Mouse (Mus musculus) lung, embryonic 14.5 days (tissue): ENCODE data around the gene Rnasel. TPM values are rescaled to one million over a fixed set of nuclear protein-coding genes. Genes with fewer than 3 reads are reported as not detected.

Source experiments
- ATAC-seq: fragments of 200-750 bp; cut with Nextera tagmentation; 2 replicates; pipeline ENCODE4 v1.8.0; 2017; ENCODE audit warnings: mild to moderate bottlenecking, moderate TSS enrichment, moderate library complexity; ENCODE audit not compliant: insufficient read depth
- DNase-seq: peaks from one replicate; pipeline ENCODE4 v3.0.0-alpha.2; 2015
- H3K27ac ChIP-seq: fragments of 300-500 bp; sonication (generic); 2 replicates; pipeline ENCODE4 v1.5.1; 2014; ENCODE audit warnings: low read depth, mild to moderate bottlenecking, moderate library complexity
- H3K27me3 ChIP-seq: fragments of 300-500 bp; sonication (generic); 2 replicates; pipeline ENCODE4 v1.6.1; 2014; ENCODE audit warnings: low read length, control low read depth; ENCODE audit not compliant: insufficient read depth
- H3K36me3 ChIP-seq: fragments of 300-500 bp; sonication (generic); 2 replicates; pipeline ENCODE4 v1.6.1; 2014; ENCODE audit warnings: control low read depth; ENCODE audit not compliant: insufficient read depth
- H3K4me1 ChIP-seq: fragments of 300-500 bp; sonication (generic); 2 replicates; pipeline ENCODE4 v1.6.1; 2014; ENCODE audit warnings: antibody characterized with exemption, control low read depth; ENCODE audit not compliant: insufficient read depth
- H3K4me2 ChIP-seq: fragments of 300-500 bp; sonication (generic); 2 replicates; pipeline ENCODE4 v1.6.1; 2014; ENCODE audit warnings: mild to moderate bottlenecking
- H3K4me3 ChIP-seq: fragments of 300-500 bp; sonication (generic); 2 replicates; pipeline ENCODE4 v1.5.1; 2014; ENCODE audit warnings: low read depth, low read length
- H3K9ac ChIP-seq: fragments of 300-500 bp; sonication (generic); 2 replicates; pipeline ENCODE4 v1.6.1; 2014
- H3K9me3 ChIP-seq: fragments of 300-500 bp; sonication (generic); 2 replicates; pipeline ENCODE4 v1.6.1; 2016; ENCODE audit warnings: low read depth, low read length, control low read depth
- CTCF ChIP-seq: IDR thresholded peaks from 2 replicates; pipeline ENCODE4 v1.5.1; 2016; ENCODE audit warnings: antibody characterized with exemption, low read depth
- WGBS: fragments of 180-500 bp; shearing (Covaris S2); extraction: QIAGEN DNeasy Blood & Tissue Kit; methylation state at CpG from one replicate; pipeline ENCODE4 v1.1.7; 2014; 5-methylcytosine and 5-hydroxymethylcytosine counted together
- polyA plus RNA-seq: library from polyadenylated mRNA; unstranded; fragments of >200 nt; fragmentation: Nextera tagmentation; extraction: Ambion mirVana; gene quantifications from 2 replicates; pipeline ENCODE4 v1.2.1, GENCODE M21; 2014

Gene Rnasel
- polyA plus RNA-seq, 1 experiment from 2014 or later: 6.8 TPM

GRCm38 (mm10) chr1:153721565-153722310 lies 27.5 kb upstream of the Rnasel start:
- WGBS: 74% methylated on average over 9 of the region's 9 CpGs
- Histone ChIP-seq H3K9me3 (no peaks in the 10 kb centered on the region), H3K4me3 (no peak overlapping the region), H3K27ac (no peak overlapping the region), H3K9ac (no peak overlapping the region), H3K27me3 (no peaks in the 10 kb centered on the region), H3K4me2 (no peak overlapping the region), H3K36me3 (no peaks in the 10 kb centered on the region), H3K4me1 (no peaks in the 10 kb centered on the region)
- DNase-seq (no peak), ATAC-seq (no peak)
- no peak for TF ChIP-seq CTCF

- no peaks in the 10 kb centered on the region for H3K27me3 ChIP-seq
- no peak for TF ChIP-seq CTCF
- DNase-seq: no peak
- 64% methylated on average over 9 of the region's 9 CpGs for WGBS
- H3K4me1 ChIP-seq: no peaks in the 10 kb centered on the region
- no peak overlapping the region for H3K9ac ChIP-seq
- H3K9me3 ChIP-seq: no peaks in the 10 kb centered on the region
- H3K4me3 ChIP-seq: no peak overlapping the region
- H3K36me3 ChIP-seq: no peaks in the 10 kb centered on the region
- ATAC-seq: no peak
- no peak overlapping the region for H3K4me2 ChIP-seq
- H3K27ac ChIP-seq: no peak overlapping the region
These were observed 25.8 kb upstream of the Rnasel start for GRCm38 (mm10) chr1:153723426-153723825.

DNA sequence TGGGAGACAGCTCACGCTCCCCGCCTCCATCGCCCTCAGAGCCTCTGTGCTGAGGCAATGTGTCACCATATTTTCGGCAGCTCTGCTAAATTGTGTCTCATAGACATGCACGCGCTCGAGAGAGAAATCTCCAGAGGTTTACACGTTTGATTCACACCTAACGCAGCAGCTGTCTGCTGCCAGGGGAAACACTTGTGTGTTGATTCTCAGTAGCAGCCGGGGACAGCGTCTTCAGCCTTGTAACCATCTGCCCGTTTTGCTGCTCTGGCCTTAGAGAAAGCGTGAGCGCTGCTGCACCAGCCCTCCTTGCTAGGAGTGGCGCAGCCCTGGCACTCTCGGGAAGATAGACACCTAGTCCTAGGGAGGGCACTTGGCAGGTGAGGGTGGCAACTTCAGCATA lies 22.6 kb upstream of the Rnasel start:
- WGBS: 74% methylated on average over 16 of the region's 16 CpGs
- no peak for TF ChIP-seq CTCF

GRCm38 (mm10) chr1:153729806-153730205 lies 19.4 kb upstream of the Rnasel start:
- H3K4me3 ChIP-seq: no peak overlapping the region
- DNase-seq: no peak

More for the DNA sequence above, 22.6 kb upstream of the Rnasel start:
- no peak for ATAC-seq
- H3K27me3 ChIP-seq: no peaks in the 10 kb centered on the region
- H3K27ac ChIP-seq: no peak overlapping the region
- H3K9ac ChIP-seq: no peak overlapping the region
- DNase-seq: no peak
- no peak overlapping the region for H3K4me2 ChIP-seq
- H3K4me1 ChIP-seq: no peaks in the 10 kb centered on the region
- no peaks in the 10 kb centered on the region for H3K36me3 ChIP-seq
- H3K4me3 ChIP-seq: no peak overlapping the region
- H3K9me3 ChIP-seq: no peaks in the 10 kb centered on the region

GRCm38 (mm10) chr1:153730671-153731070 lies 18.6 kb upstream of the Rnasel start:
- Histone ChIP-seq H3K27ac (no peak overlapping the region), H3K4me2 (no peak overlapping the region), H3K36me3 (no peaks in the 10 kb centered on the region), H3K4me3 (no peak overlapping the region), H3K9me3 (no peaks in the 10 kb centered on the region), H3K9ac (no peak overlapping the region), H3K27me3 (no peaks in the 10 kb centered on the region), H3K4me1 (0 out of 2 replicates have a peak, but pooled peaks cover 6% of the 10 kb centered on the region)
- ATAC-seq: no peak; the same call in 1 of the 2 replicates
- DNase-seq: no peak
- TF ChIP-seq CTCF: no peak
- WGBS: 50% methylated on average over 3 of the region's 3 CpGs

More at GRCm38 (mm10) chr1:153729806-153730205, 19.4 kb upstream of the Rnasel start:
- no peak for TF ChIP-seq CTCF
- no peaks in the 10 kb centered on the region for H3K9me3 ChIP-seq
- no peak overlapping the region for H3K9ac ChIP-seq
- H3K27me3 ChIP-seq: no peaks in the 10 kb centered on the region
- no peaks in the 10 kb centered on the region for H3K36me3 ChIP-seq
- H3K4me2 ChIP-seq: no peak overlapping the region
- no peak overlapping the region for H3K27ac ChIP-seq
- no peak for ATAC-seq
- H3K4me1 ChIP-seq: 0 out of 2 replicates have a peak, but pooled peaks cover 6% of the 10 kb centered on the region
- WGBS: 38% methylated on average over 2 of the region's 2 CpGs

GRCm38 (mm10) chr1:153733181-153733580 lies 16.0 kb upstream of the Rnasel start:
- ATAC-seq (no peak), DNase-seq (no peak)
- no peak for TF ChIP-seq CTCF
- H3K4me2 ChIP-seq: no peak overlapping the region
- H3K9me3 ChIP-seq: no peaks in the 10 kb centered on the region
- H3K36me3 ChIP-seq: no peaks in the 10 kb centered on the region
- H3K27me3 ChIP-seq: peaks cover 7% of the 10 kb centered on the region; the same call in 1 of the 2 replicates
- H3K4me1 ChIP-seq: 0 out of 2 replicates have a peak, but pooled peaks cover 6% of the 10 kb centered on the region
- no peak overlapping the region for H3K4me3 ChIP-seq
- WGBS: 42% methylated on average over 9 of the region's 9 CpGs
- H3K9ac ChIP-seq: no peak overlapping the region
- no peak overlapping the region for H3K27ac ChIP-seq

GRCm38 (mm10) chr1:153734866-153735265 lies 14.4 kb upstream of the Rnasel start:
- Histone ChIP-seq H3K27me3 (peaks cover 23% of the 10 kb centered on the region), H3K4me2 (no peak overlapping the region), H3K27ac (no peak overlapping the region), H3K9me3 (no peaks in the 10 kb centered on the region), H3K4me1 (0 out of 2 replicates have a peak, but pooled peaks cover 6% of the 10 kb centered on the region), H3K9ac (no peak overlapping the region), H3K4me3 (no peak overlapping the region), H3K36me3 (no peaks in the 10 kb centered on the region)
- no peak for TF ChIP-seq CTCF
- no peak for DNase-seq
- WGBS: 45% methylated on average over 4 of the region's 4 CpGs
- ATAC-seq: no peak
